ENCODE assay signal across 15 mouse cellular contexts in genomic region chr9:14607464-14607863, GRCm38 (mm10). TPM values are rescaled to one million over a fixed set of nuclear protein-coding genes. Genes with fewer than 3 reads are reported as not detected.
A peak's percentile ranks its signal among the peaks of the same experiment; 100 is the strongest.
DNase-seq lines count a peak whose midpoint lies in the region; ATAC-seq and TF ChIP-seq lines count a peak whose summit lies in the region.
"Had no signal": no experiment of that assay in that cellular context is flagged by ENCODE, and none has a peak within 500 bp of the region (broad histone marks: within the 10 kb centered on the region; RNA-seq: fewer than 3 reads in every experiment).

No protein-coding gene starts in this region.

- H3K36me3 ChIP-seq in hindbrain, embryonic 13.5 days = no peaks in the 10 kb centered on the region
- H3K36me3 ChIP-seq in hindbrain, embryonic 12.5 days = peaks cover 5% of the 10 kb centered on the region; the same call in 1 of the 2 replicates

- ATAC-seq in hindbrain, embryonic 13.5 days (ENCODE audit: low FRiP score) = no peak
- no peak for ATAC-seq in hindbrain, embryonic 12.5 days (ENCODE audit: low FRiP score)
- ATAC-seq: lung, postnatal 0 days had no signal

- peaks cover 9% of the 10 kb centered on the region for H3K4me1 ChIP-seq in cerebellum, adult 2 months (ENCODE audit: control insufficient read depth, insufficient read depth, low read length)
- H3K4me1 ChIP-seq in hindbrain, embryonic 13.5 days (replicated peaks) = peaks cover 40% of the 10 kb centered on the region
- peaks cover 40% of the 10 kb centered on the region for H3K4me1 ChIP-seq in hindbrain, embryonic 12.5 days

- no peak overlapping the region for H3K4me3 ChIP-seq in cerebellum, adult 2 months (replicated peaks; ENCODE audit: insufficient read depth, low read depth, low read length)
- no peak overlapping the region for H3K4me3 ChIP-seq in hindbrain, embryonic 13.5 days
- no peak overlapping the region for H3K4me3 ChIP-seq in hindbrain, embryonic 12.5 days
- H3K4me3 ChIP-seq in layer of hippocampus, adult 2 months = no peak overlapping the region

- no peaks in the 10 kb centered on the region for H3K9me3 ChIP-seq in hindbrain, embryonic 13.5 days
- no peaks in the 10 kb centered on the region for H3K9me3 ChIP-seq in hindbrain, embryonic 12.5 days (replicated peaks)

- no peak overlapping the region for H3K4me2 ChIP-seq in hindbrain, embryonic 13.5 days
- H3K4me2 ChIP-seq in hindbrain, embryonic 12.5 days (replicated peaks) = no peak overlapping the region

- H3K9ac ChIP-seq in hindbrain, embryonic 13.5 days = no peak overlapping the region
- H3K9ac ChIP-seq in hindbrain, embryonic 12.5 days = no peak overlapping the region

- peak overlapping the region; percentile 42; the same call in 1 of the 2 replicates for H3K27ac ChIP-seq in cerebellum, adult 2 months (ENCODE audit: insufficient read depth, low read length)
- 0 out of 2 replicates have a peak overlapping the region, but pooled peaks have one; percentile 35 for H3K27ac ChIP-seq in hindbrain, embryonic 13.5 days
- no peak overlapping the region; the same call in 1 of the 2 replicates for H3K27ac ChIP-seq in hindbrain, embryonic 12.5 days
- peak overlapping the region; percentile 33; the same call in 1 of the 2 replicates for H3K27ac ChIP-seq in layer of hippocampus, adult 2 months

- DNase-seq in cerebellum, adult 2 months = no peak
- DNase-seq in cerebellum, adult 9-10 months = no peak
- DNase-seq in brain, adult 2 months (ENCODE audit: low read depth, low spot score) = peak; percentile 60
- peak in 1 of 2 experiments; percentile 33 for DNase-seq in layer of hippocampus, adult 2 months (ENCODE audit: low spot score in 2 of 2)
- no peak for DNase-seq in adrenal gland, adult 8-10 months
- no peak for DNase-seq in spleen, postnatal 36 days (ENCODE audit: low spot score in 2 of 2)
- DNase-seq: cerebellum, adult 11 months; gastrocnemius, postnatal 36 days; kidney, postnatal 10 days; left cerebral cortex, postnatal 4 days; midbrain, embryonic 14.5 days; spleen, adult 18-20 months had no signal

- TF ChIP-seq POLR2A in cerebellum, adult 2 months (IDR thresholded peaks at IDR 0.05; ENCODE audit: borderline replicate concordance, insufficient read depth, low read length) = no peak

- H3K27me3 ChIP-seq in cerebellum, adult 2 months (ENCODE audit: control insufficient read depth, insufficient read depth, low read length) = no peaks in the 10 kb centered on the region
- H3K27me3 ChIP-seq in hindbrain, embryonic 13.5 days = no peaks in the 10 kb centered on the region
- no peaks in the 10 kb centered on the region for H3K27me3 ChIP-seq in hindbrain, embryonic 12.5 days

- TF ChIP-seq CTCF in cerebellum, adult 2 months (IDR thresholded peaks at IDR 0.05; ENCODE audit: borderline replicate concordance, insufficient read depth, low read depth, low read length) = no peak
- no peak for TF ChIP-seq CTCF in layer of hippocampus, adult 2 months (conservative IDR thresholded peaks at IDR 0.05)

- WGBS in cerebellum, adult 2 months = 33% methylated on average over 3 of the region's 3 CpGs
- 82% methylated on average over 3 of the region's 3 CpGs for WGBS in hindbrain, embryonic 13.5 days
- WGBS in hindbrain, embryonic 12.5 days = 56% methylated on average over 3 of the region's 3 CpGs

RNA-seq across cellular contexts. Expression of gene Amotl1, which starts 37.4 kb away (rescaled TPM):
- polyA plus RNA-seq in cerebellum, adult 2 months (2012; rRNA removed) = 10.1 and 10.3 TPM in 2 replicates
- 8.8 and 10.4 TPM in 2 replicates for polyA plus RNA-seq in hindbrain, embryonic 13.5 days (2015; fragmentation: Nextera tagmentation; extraction: Ambion mirVana)
- polyA plus RNA-seq in hindbrain, embryonic 12.5 days (2016; fragmentation: Nextera tagmentation; extraction: Ambion mirVana) = 18.2 and 18.4 TPM in 2 replicates
- total RNA-seq in layer of hippocampus, adult 2 months (2021) = 10 to 100 TPM; 11.8 to 15.8 TPM
- 10 to 100 TPM; 26.5 to 48.4 (median 40.6) TPM for total RNA-seq in adrenal gland, adult 8-10 months (2022)
